Mouse (Mus musculus): ENCODE measurements around the gene Ier5.

DNA sequence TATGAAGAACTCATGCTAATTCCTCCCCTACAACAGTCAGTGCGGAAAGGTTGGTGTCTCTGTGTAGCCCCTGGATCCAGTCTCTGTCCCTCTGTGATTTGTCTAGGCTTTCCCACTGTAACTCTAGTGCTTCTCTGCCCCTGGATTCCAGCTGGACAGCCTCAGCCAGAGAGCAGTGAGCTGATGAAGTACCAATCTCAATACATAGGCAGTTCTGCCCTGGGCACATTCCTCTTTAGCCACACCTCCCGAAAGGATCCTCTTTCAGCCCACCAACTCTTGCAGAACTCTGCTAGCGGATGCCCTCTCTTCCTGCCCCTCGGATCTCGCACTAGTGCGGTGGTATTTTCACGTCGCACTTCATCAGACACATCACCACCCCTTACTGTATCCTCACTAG lies 35.4 kb upstream of the Ier5 start:
- TF ChIP-seq CTCF (IDR thresholded peaks at IDR 0.05; ENCODE audit: insufficient read depth, low read length) = no peak
- TF ChIP-seq POLR2A (IDR thresholded peaks at IDR 0.05; ENCODE audit: borderline replicate concordance, extremely low read depth, low read depth, low read length) = no peak
